Mouse (Mus musculus): ENCODE data around the gene 1810049J17Rik. TPM values are rescaled to one million over a fixed set of nuclear protein-coding genes. Genes with fewer than 3 reads are reported as not detected.

The 1810049J17Rik gene
- polyA plus RNA-seq, 1 experiment from 2014 or later = 2.0 TPM

DNA sequence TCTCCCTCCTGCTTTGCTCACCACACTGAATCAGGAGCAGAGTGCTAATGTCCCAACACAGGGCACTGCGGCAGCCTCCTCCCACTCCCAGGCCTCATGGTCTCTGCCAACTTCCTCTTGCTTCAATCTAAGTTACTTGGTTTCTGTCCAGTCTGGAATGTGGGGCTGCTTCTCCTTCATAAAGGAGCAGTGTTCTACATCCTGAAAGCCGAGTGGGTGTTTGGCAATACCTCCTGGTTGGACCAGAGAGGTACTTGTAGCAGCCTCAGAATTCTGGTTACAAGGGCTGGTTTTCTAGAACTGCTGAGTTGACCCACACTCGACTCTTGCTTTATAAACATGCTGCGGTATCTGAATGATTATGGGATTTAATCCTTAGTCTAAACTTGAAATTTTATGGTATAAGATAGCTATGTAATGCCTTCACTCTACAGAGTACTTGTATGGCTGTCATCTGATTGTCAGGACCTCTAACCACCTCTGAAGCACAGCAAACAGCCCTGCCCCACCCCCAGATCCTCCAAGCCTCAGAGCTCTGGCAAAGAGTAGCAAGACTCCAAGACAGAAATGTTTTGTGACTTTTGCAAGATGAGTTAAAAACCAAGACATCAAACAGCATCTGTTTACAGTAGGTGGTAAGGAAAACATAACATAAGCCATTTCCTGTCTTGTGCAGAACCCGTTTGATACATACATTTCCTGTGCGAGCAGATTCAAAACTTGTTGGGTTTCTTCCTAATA lies 36.7 kb downstream of the 1810049J17Rik start:
- ChIA-PET CTCF (no interaction called here), POLR2A (no interaction called here)
- H3K27me3 ChIP-seq = no peaks in the 10 kb centered on the region
- TF ChIP-seq CTCF (IDR thresholded peaks at IDR 0.05) = no peak
- DNase-seq (ENCODE audit: low read depth, low spot score) (no peak), ATAC-seq (no peak)
- in situ Hi-C loops (cut with MboI; ENCODE audit: low pct_unique_long_range_greater_than_20kb) = no loop called here

DNA sequence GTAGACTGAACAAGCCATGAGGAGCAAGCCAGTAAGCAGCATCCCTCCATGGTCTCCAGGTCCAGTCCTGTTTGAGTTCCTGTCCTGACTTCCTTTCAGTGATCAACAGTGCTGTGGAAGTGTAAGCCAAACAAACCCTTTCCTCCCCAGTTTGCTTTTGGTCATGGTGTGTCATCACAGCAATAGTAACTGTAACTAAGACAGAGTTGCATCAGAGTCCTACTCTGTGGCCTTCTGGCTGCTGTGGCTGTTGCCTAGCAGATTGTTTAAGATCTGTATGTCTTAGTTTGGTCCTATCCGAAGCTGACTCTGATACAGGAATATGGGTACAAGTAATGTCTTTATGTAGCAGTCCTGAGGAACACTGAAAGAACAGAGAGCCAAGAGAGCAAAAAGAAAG lies 41.9 kb downstream of the 1810049J17Rik start:
- no peak for TF ChIP-seq CTCF (IDR thresholded peaks at IDR 0.05)
- no peaks in the 10 kb centered on the region for H3K27me3 ChIP-seq
- no peak for ATAC-seq
- in situ Hi-C loops (cut with MboI; ENCODE audit: low pct_unique_long_range_greater_than_20kb) = no loop called here
- ChIA-PET CTCF (no interaction called here), POLR2A (no interaction called here)
- DNase-seq (ENCODE audit: low read depth, low spot score) = no peak

DNA sequence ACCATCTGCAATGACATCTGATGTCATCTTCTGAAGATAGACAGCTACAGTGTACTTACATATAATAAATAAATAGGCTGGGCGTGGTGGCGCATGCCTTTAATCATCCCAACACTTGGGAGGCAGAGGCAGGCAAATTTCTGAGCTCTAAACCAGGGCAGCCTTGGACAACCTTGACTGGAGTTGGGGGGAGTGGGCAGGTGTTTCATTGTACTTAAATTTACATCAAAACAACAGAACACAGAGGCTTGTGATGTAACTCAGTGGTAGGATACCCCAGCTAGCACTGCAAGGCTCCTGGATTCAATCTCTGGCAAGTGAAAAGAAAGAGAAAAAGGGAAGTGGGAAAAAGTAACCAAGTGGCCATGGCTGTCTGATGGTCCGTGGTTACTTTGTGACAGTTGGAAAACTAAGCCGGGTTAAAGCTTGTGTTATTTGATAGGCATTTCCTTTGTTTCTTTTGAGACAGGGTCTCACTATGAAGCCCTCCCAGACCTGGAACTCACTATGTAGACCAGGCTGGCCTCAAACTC lies 46.5 kb downstream of the 1810049J17Rik start:
- POLR2A ChIA-PET = no interaction called here
- DNase-seq (ENCODE audit: low read depth, low spot score) (no peak), ATAC-seq (no peak)
- CTCF ChIA-PET = no interaction called here
- TF ChIP-seq CTCF (IDR thresholded peaks at IDR 0.05) = no peak
- H3K27me3 ChIP-seq = no peaks in the 10 kb centered on the region
- in situ Hi-C loops (cut with MboI; ENCODE audit: low pct_unique_long_range_greater_than_20kb) = no loop called here

DNA sequence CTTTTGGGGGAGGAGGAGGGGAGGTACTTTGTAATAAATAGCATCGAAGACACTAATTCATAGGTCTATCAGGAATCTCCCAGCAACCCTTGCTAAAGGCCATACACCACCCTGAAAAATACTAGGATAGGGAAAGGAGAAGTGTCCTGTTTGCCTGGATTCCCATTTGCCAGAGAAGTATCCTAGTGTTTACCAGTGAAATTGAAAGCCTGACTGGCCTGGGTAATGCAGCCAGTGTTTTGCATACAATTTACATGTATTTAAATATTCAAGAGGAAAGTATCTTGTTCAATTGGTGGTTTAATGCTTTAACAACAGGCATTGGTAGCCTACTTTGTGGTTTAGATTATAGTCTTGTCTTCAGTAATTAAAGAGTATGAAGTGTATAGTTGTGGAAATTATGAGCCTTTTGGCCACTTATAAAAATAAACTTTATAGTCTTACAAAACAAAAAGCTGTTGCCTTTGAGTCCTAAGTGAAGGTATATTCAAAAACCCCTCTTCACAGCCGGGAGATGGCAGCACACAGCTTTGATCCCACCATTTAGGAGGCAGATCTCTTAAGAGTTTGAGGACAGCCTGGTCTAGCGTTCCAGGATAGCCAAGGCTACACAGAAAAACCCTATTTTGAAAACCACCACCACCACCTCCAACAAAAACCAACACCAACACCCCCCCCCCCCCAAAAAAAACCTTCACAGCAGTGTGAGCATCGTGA lies 47.5 kb downstream of the 1810049J17Rik start:
- ATAC-seq (no peak), DNase-seq (ENCODE audit: low read depth, low spot score) (no peak)
- ChIA-PET CTCF (interaction anchor here (0.8 to 0.9 kb wide), 2 partner anchors 20 to 102 kb away, joined by 3 to 4 read pairs; no protein-coding TSS in a partner anchor), POLR2A (no interaction called here)
- H3K27me3 ChIP-seq = no peaks in the 10 kb centered on the region
- peak; percentile 23 for TF ChIP-seq CTCF (IDR thresholded peaks at IDR 0.05)
- in situ Hi-C loops (cut with MboI; ENCODE audit: low pct_unique_long_range_greater_than_20kb) = no loop called here

DNA sequence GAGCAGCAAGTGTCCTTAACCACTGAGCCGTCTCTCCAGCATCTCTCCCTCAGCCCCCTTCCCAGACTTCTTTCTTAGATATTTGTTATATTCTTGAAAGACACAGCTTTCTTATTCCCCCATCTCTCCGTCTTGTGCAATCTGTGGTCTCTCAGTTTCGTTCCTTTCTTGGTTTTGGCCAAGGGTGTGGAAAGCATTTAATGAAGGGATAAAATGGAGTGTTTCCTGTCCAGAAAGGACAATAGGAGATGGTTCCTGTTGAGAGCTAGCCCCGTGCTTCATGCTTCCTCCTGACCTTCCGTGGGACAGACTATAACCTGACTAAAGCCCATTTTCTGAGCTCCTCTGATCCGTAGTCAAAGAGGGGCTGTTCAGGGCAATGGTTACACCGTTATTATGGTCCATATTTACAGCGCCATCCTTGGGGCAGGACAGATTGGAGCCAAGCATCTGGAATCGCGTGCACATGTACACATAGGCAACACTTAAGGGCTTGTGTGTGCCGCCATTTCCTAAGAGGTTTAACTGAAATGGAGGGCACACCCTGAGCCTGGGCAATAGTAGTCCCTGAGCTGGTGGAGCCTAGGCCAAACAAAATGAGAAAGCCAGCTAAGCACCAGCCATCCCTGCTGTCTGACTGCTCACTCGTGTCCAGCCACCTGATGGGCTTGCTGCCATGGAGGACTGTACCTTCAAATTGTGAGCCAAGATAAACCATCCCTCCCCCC lies 48.2 kb downstream of the 1810049J17Rik start:
- ChIA-PET CTCF (interaction anchor here (0.9 to 1.9 kb wide), 2 partner anchors 19 to 77 kb away, joined by 3 to 7 read pairs; no protein-coding TSS in a partner anchor), POLR2A (no interaction called here)
- ATAC-seq (no peak), DNase-seq (ENCODE audit: low read depth, low spot score) (no peak)
- H3K27me3 ChIP-seq = no peaks in the 10 kb centered on the region
- in situ Hi-C loops (cut with MboI; ENCODE audit: low pct_unique_long_range_greater_than_20kb) = no loop called here
- no peak for TF ChIP-seq CTCF (IDR thresholded peaks at IDR 0.05)

Other genes starting within 250 kb of the 1810049J17Rik start
- gene Zfr, start 204.1 kb downstream of the 1810049J17Rik start, polyA plus RNA-seq (2021) = 105 TPM
- 20.8 TPM for gene Mtmr12, start 116.9 kb downstream of the 1810049J17Rik start, polyA plus RNA-seq (2021)
- 106 TPM for gene Golph3, start 449 bp downstream of the 1810049J17Rik start, polyA plus RNA-seq (2021)

All from Patski (cell line).